Mouse (Mus musculus) cerebellum, postnatal 4 days (tissue): ENCODE results near the gene Smim7.
A peak's percentile ranks its signal among the peaks of the same experiment; 100 is the strongest.

ENCODE experiments used
- DNase-seq, 2 experiments: peaks; one replicate each; pipeline ENCODE4 v3.0.0; 2022; ENCODE audit warnings: low spot score in 2 of 2, mixed read lengths in 1 of 2

Gene Smim7

DNA sequence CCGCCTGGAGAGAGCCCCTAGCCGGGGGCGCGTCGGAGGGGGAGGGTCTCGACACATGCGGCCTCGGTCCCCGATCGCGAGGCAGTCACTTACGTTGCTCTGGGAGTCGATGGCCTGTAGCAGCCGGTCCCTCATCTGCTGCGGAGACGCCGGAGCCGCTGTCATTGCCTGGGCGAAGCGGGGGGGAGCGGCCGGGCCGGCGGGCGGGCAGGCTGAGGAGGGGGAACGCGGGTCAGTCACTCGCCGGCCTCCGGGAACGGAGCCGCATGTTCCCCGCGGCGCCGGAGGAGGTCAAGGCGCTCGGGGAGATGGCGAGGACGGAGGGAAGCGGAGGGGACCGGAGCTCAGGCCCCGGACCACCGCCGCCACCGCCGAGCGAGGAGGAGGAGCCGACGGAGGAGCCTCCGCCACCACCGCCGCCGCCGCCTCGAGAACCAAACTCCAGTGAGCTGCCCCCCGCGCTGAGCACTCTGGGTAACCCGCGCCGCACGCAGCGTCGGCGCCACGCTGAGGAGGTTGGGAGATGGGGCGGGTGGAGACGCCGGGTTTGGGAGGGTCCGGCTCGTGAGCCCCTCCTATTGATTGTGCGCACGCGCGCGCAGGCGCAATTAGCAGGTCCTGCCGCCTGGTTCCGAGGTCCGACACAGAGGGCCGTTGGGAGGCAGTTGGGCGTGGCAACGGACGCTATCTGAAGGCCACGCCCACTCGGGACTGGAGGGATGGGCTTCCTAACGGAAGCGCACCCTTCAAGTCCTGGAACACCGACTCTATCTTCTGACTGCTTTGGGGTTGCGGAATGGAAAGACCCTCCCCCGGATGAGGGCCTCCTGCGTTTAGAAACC, 22.9 kb downstream of the Smim7 start, which contains the start of gene Med26:
TSS of gene Med26 (minus strand) at position 469 of the 842 bp plus-strand sequence.
- DNase-seq, result peak; percentile 92 to 96

DNA sequence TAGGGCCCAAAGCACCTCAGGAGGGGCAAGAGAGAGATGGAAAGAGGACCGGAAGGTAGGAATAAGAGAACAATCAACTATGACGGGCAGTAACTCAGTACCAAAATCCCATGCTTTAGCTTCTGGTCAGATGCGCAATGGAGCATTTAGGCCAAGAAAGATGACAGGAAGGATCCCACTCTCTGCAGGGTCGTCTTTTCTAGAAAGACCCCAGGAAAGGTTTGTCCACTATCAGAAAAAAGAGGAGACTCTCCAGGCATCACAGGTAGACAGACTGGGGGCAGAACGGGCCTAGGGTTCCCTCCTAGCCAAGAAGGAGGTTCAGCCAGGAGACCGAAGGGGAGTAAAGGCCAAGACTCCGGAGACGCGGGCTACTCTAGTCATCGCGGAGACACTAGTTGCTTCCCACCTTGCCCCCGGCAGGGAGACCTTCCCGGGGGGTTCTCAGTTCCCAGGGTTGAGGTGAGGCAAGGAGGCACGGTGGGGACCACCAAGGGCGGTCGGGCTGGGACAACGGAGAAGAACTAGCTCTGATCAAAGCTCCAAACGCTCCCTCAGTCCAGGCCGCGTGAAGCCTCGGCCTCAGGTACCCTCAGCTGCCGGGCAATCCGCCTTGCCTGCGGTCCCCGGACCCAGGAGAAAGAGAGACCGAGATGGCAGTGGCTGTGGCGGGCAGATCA, 23.6 kb downstream of the Smim7 start:
- DNase-seq, result peak in 1 of 2 experiments; percentile 36

DNA sequence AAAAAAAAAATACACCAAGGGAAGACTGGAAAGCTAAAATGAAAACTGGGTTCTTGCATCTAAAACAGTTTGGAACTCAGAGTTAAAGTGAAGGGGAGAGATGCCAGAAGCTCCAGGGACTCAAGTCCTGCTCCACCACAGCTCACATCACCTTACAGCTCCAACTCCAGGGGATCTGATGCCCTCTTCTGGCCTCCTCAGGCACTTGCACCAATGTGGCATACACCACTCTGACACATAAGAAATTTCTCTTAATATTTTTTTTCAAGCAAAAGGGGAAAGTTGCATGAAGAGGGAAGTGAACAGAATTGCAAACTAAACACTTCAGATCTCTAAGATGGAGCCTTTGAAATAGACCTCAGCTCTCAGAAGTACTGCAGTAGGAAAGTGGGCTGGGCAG, 31.7 kb downstream of the Smim7 start:
- no peak for DNase-seq

DNA sequence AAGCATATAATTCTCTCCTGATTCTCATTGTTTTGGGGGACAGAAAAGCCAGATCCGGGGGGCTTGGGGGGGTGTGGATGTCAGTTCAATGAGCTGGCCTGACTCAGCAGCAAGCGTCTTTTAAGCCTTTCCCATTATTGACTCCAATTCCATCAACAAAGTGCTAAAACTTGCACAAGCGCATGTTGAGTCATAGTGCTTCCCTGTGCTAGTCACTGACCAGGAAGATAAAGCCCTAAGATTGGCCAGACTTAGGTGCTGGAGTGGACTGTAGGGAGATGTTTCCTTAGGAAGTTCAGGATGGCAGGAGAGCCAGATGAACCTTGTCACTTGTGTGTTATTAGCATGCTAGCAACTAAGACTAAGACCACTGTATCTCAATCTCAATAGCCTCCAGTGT, 36.0 kb downstream of the Smim7 start:
- no peak for DNase-seq

DNA sequence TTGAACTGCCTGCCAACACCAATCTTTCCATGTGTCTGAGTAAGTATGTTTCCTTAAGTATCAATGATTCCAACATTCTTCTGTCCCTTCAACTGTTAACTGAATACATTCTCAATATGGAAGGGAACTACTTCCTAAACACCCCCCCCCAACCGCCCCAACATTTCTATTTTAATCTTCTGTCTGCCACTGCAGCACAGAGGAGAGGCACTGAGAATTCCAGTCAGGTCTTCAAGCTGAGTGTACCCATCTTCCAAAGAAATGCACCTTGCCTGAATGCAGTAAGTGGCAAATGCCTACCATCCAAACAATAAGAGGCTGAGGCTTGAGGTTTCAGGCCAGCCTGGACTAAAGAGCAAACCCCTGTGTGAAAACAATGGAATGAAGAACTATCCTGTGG, 38.8 kb downstream of the Smim7 start:
- DNase-seq, result no peak

DNA sequence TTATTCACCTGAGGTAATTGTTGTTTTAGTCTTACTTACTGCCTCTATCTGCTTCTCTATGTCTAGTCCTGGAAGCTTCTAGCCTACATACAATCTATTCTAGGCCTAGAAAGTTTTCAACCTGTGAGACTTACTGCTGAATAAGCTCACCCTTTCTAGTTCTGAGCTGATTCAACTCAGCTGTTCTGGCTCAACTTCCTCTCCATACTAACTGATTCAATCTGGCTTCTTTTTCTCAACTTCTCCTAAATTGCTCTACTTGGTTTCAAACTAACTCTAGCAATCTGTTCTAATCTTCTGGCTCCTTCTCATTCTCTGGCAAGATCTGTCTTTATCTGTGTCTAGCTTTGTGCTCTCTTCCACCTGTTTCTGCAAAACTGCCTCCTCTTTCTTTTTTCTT, 49.0 kb downstream of the Smim7 start:
- DNase-seq, result no peak

DNA sequence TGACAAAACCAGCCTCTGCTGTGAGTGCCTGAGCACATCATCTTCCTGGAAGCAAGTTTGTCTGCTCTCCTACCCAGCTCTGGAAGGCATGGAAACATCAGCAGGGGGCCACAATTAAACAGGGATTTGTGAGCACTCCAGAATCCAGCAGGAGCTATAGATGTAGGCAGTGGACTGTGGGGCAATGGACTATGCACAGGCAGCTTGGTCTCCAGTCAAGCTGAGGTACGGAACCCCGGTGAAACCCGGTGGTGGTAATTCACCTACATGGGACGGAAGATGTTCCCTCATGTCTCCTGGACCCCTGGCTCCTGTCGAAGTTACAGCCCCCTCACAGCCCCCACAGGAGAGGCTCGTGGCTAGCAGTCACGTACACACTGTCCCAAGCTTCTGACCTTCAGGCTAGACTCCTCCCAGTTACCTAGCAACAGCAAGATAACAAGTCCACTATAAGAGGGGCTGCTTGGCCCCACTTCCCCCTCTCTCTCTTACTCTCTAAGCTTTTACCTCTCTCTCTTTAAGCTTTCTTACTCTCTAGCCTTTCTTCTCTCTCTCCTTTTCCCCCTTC, 53.4 kb downstream of the Smim7 start:
- no peak for DNase-seq
